Mouse (Mus musculus): ENCODE data around the gene Sergef.

GRCm38 (mm10) chr7:46597006-46597405 lies 42.6 kb downstream of the Sergef start:
- TF ChIP-seq EP300 (IDR thresholded peaks at IDR 0.05; ENCODE audit: low read depth) (no peak), CTCF (IDR thresholded peaks at IDR 0.05; ENCODE audit: low read depth) (no peak)

All from liver, embryonic 14.5 days (tissue).